Mouse (Mus musculus): ENCODE measurements around the gene Muc5b.

Gene Muc5b

DNA sequence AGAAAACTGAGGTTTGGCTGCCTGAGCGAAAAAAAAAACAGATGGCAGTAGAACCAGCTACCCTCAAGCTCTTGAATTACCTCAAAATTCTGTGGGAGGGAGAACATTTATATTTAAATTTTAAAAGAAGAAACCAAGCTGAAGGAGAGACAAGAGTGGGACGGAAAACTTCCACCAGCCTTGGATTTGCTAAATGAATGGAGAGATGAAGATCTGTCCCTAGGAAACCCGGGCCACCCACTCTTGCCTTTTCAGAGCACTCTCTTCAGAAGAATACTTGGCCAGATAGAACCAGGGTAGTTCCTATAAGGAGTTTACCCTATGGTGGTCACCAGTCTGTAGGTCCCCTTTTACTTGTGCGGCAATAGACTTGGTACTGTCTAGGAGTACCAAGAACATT is 63.9 kb downstream of the Muc5b start:
- DNase-seq (ENCODE audit: low spot score), result no peak

DNA sequence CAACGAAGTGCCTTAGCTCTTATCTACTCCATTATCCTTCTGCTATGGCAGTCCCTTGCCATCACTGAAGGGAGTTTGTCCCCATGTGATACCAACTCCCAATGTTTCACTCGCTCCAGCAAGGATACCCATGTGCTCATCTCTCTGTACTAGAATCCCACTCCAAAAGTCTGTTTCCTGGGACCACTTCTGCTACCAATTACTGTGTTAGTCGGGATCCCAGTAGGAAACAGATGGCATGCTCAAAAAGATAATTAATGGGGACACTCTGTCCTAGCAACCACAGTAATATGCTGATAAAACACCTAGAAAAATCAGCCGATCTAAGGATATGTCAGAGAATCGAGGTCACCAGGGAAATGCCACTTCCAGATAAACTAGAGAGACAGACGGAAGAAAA is 69.7 kb downstream of the Muc5b start:
- no peak for DNase-seq (ENCODE audit: low spot score)

DNA sequence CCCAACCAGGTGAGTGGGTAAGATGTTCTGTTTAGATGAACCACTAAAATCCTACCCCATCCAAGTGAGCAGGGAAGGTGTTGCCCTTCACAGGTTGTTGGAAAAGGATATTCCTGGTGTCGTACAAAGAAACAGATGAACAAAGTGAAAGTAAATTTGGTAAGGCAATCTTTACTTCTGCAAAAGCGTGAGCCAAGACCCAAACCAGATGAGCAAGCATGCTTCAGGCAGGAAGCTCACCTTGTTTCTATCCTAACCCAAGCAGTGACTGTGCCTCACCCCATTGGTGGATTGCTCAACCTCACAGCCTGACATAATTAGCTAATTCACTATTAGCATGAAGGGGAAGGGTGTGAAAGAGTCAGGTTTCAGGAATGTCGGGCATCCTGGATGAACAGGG is 72.4 kb downstream of the Muc5b start:
- no peak for DNase-seq (ENCODE audit: low spot score)

DNA sequence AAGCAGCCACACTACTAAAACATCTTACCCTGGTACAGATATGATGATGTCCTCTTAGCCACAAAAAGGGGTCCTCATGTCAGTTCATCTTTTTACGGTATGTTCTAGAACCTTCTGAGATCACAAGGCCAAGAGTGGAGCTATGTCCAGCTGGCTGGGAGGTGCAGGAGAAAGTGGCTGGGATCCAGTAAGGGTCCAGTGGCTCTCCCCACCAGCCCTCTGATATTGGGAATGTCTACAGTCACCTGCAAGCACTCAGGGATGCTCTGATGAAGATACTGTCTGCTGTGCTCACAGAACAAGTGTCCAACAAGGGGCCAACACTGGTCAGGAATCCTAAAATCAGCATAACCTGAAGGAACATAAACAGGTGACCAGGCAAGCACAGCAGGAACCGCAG is 79.5 kb downstream of the Muc5b start, which contains the start of gene Tollip:
Tollip (minus strand) TSS at position 101 of the 400 bp plus-strand sequence.
- DNase-seq (ENCODE audit: low spot score), result no peak
